Mouse (Mus musculus) myocyte (in vitro differentiated cells): ENCODE results near the gene Gnat1.

ENCODE experiments used
- CEBPB ChIP-seq: IDR thresholded peaks from 2 replicates; pipeline ENCODE4 v1.6.1; 2011; ENCODE audit warnings: mild to moderate bottlenecking, moderate library complexity; ENCODE audit not compliant: poor library complexity, insufficient read depth, severe bottlenecking
- MAX ChIP-seq: IDR thresholded peaks from one replicate; pipeline ENCODE4 v1.6.1; 2011; ENCODE audit warnings: low read depth, mild to moderate bottlenecking, control low read depth
- POLR2A ChIP-seq: IDR thresholded peaks from one replicate; pipeline ENCODE4 v1.6.1; 2011; ENCODE audit warnings: low read depth, mild to moderate bottlenecking, control low read depth, moderate library complexity; ENCODE audit not compliant: insufficient read length
- USF1 ChIP-seq: IDR thresholded peaks from one replicate; pipeline ENCODE4 v1.6.1; 2011; ENCODE audit warnings: low read depth, mild to moderate bottlenecking, control low read depth, moderate library complexity

DNA sequence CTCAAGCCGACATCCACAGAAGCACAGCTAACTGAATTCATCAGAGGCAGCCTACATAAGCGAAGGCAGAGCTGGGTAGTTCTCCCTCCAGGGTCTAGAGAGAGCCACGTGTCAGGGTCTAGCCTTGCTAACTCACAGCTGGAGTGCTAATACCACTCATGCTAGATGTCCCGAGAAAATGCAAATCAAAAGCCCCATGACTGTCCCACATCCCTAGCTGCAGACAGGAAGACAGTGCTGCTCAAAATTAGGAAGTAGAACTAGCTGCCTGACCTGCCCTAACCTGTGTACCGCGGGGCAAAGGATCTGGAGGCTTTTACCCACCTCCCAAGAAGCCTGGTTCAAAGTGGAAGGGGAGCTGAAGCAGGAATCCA, 16.6 kb upstream of the Gnat1 start:
- TF ChIP-seq CEBPB: no peak
- no peak for TF ChIP-seq MAX
- TF ChIP-seq USF1: no peak
- TF ChIP-seq POLR2A: no peak
